Mouse (Mus musculus) spleen, postnatal 14 days (tissue): ENCODE measurements around the gene Med11.

Experiments
- DNase-seq, 2 experiments: peaks; one replicate each; pipeline ENCODE4 v3.0.0; 2021 to 2022; ENCODE audit warnings: low spot score in 2 of 2

The Med11 gene

DNA sequence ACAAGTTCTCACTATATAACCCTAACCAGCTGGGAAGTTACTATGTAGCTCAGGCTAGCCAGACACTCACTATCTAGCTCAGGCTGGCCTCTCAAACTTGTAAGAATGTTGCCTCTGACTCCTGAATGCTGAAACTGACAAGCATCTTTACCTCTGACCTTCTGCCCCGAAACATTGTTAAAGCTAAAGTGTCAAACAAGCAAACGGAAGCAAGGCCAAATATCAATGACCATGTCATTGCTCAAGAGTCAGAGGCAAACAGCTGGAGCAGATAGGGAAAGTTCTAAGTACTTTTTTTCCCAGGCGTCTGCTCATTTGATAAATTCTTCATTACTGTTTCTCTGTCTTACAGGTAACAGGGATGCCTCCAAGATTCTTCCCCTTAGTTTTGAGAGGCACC lies 50.3 kb downstream of the Med11 start:
- DNase-seq = no peak
